Mouse (Mus musculus) intestine, postnatal 0 days (tissue): ENCODE measurements around the gene 1700020A23Rik. TPM values are rescaled to one million over a fixed set of nuclear protein-coding genes. Genes with fewer than 3 reads are reported as not detected.
"Not testable (repeated sequence)": the region's sequence is repeated elsewhere in the genome, so short reads cannot be mapped to it uniquely, and the experiment has no call there.

Experiments
- ATAC-seq: fragments of 200-750 bp; cut with Nextera tagmentation; 2 replicates; pipeline ENCODE4 v1.8.0; 2017; ENCODE audit warnings: mild to moderate bottlenecking, moderate TSS enrichment, moderate library complexity
- H3K27ac ChIP-seq: fragments of 300-500 bp; sonication (generic); 2 replicates; pipeline ENCODE4 v1.5.1; 2014; ENCODE audit warnings: mild to moderate bottlenecking, low read depth, low read length, moderate library complexity
- H3K27me3 ChIP-seq: fragments of 300-500 bp; sonication (generic); replicated peaks from 2 replicates; pipeline ENCODE4 v1.6.1; 2014; ENCODE audit warnings: low read length, mixed read lengths; ENCODE audit not compliant: control insufficient read depth, insufficient read depth
- H3K36me3 ChIP-seq: fragments of 300-500 bp; sonication (generic); 2 replicates; pipeline ENCODE4 v1.6.1; 2014; ENCODE audit warnings: mild to moderate bottlenecking, moderate library complexity; ENCODE audit not compliant: control insufficient read depth, insufficient read depth
- H3K4me1 ChIP-seq: fragments of 300-500 bp; sonication (generic); replicated peaks from 2 replicates; pipeline ENCODE4 v1.6.1; 2014; ENCODE audit warnings: antibody characterized with exemption, low read length, mixed read lengths; ENCODE audit not compliant: control insufficient read depth, insufficient read depth
- H3K4me2 ChIP-seq: fragments of 300-500 bp; sonication (generic); replicated peaks from 2 replicates; pipeline ENCODE4 v1.6.1; 2014; ENCODE audit warnings: low read depth, mild to moderate bottlenecking, moderate library complexity
- H3K4me3 ChIP-seq: fragments of 300-500 bp; sonication (generic); 2 replicates; pipeline ENCODE4 v1.5.1; 2014; ENCODE audit warnings: low read depth, low read length
- H3K9ac ChIP-seq: fragments of 300-500 bp; sonication (generic); 2 replicates; pipeline ENCODE4 v1.6.1; 2014; ENCODE audit warnings: mild to moderate bottlenecking, low read depth, low read length
- H3K9me3 ChIP-seq: fragments of 300-500 bp; sonication (generic); 2 replicates; pipeline ENCODE4 v1.6.1; 2016; ENCODE audit warnings: mixed run types; ENCODE audit not compliant: control insufficient read depth
- CTCF ChIP-seq: sonication (generic); IDR thresholded peaks from 2 replicates; pipeline ENCODE4 v1.5.1; 2016; ENCODE audit warnings: low read depth, mild to moderate bottlenecking, control low read depth, antibody characterized with exemption, moderate library complexity
- WGBS: fragments of 180-500 bp; shearing (Covaris S2); extraction: QIAGEN DNeasy Blood & Tissue Kit; methylation state at CpG from one replicate; pipeline ENCODE4 v1.1.7; 2014; 5-methylcytosine and 5-hydroxymethylcytosine counted together
- polyA plus RNA-seq: library from polyadenylated mRNA; unstranded; fragments of >200 nt; fragmentation: Nextera tagmentation; extraction: Ambion mirVana; gene quantifications from 2 replicates; pipeline ENCODE4 v1.2.1, GENCODE M21; 2015

The 1700020A23Rik gene
- polyA plus RNA-seq, result not detected in 2 replicates

DNA sequence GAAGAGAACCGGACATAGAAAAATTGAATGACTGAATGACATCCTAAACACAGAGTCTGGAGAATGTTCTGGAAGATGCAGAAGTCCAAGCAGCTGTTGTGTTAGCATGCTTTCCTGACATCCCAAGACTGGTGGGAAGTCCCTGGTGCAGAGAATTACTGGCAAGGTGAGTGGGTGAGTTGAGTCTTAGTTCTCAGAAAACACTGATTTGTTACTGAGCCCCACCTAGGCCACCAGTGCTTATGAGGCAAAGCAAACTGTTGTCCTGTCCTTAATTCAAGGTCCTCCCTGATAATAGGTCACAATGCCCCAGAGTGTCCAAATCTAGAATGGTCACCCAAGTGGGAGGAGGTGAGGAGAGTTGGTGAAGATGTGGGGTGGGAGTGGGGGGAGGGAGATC lies at the start of gene 1700020A23Rik, which contains the start of gene Gm28372:
TSS of gene 1700020A23Rik (plus strand) at position 321 of the 400 bp plus-strand sequence.
TSS of gene Gm28372 (plus strand) at position 301 of the 400 bp plus-strand sequence.
- Histone ChIP-seq H3K27me3 (no peaks in the 10 kb centered on the region), H3K9me3 (no peaks in the 10 kb centered on the region), H3K4me1 (no peaks in the 10 kb centered on the region), H3K4me3 (no peak within 1 kb of the TSS), H3K4me2 (no peak within 1 kb of the TSS), H3K27ac (no peak within 1 kb of the TSS), H3K9ac (no peak within 1 kb of the TSS), H3K36me3 (no peaks in the 10 kb centered on the region)
- no peak for TF ChIP-seq CTCF
- no peak for ATAC-seq
- 72% methylated on average over 1 of the region's 1 CpGs for WGBS

DNA sequence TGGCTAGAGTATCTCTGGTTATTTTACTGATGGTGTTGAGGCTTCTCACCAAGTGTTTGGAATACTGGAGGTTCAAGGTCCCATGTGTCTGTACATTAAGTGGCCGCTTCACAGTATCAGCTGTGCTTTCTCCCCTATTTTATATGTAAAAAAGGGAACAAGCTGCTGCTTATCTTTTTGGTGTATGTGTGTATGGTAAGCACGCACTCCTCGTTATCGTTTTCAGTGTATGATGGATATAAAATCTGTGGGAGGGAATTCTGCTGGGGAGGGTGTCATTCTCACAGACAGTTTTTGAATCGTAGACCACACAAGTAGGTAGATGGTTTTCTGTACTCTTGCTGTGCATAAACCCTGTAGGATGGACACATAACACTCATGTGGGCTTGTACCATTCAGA lies 47.5 kb upstream of the 1700020A23Rik start:
- no peak overlapping the region for H3K9ac ChIP-seq
- no peaks in the 10 kb centered on the region for H3K9me3 ChIP-seq
- H3K27ac ChIP-seq, result no peak overlapping the region
- no peak for TF ChIP-seq CTCF
- H3K4me2 ChIP-seq, result no peak overlapping the region
- H3K27me3 ChIP-seq, result peaks cover 10% of the 10 kb centered on the region; the same call in 1 of the 2 replicates
- no peak for ATAC-seq
- no peak overlapping the region for H3K4me3 ChIP-seq
- H3K4me1 ChIP-seq, result no peaks in the 10 kb centered on the region
- 92% methylated on average over 5 of the region's 5 CpGs for WGBS
- H3K36me3 ChIP-seq, result no peaks in the 10 kb centered on the region

DNA sequence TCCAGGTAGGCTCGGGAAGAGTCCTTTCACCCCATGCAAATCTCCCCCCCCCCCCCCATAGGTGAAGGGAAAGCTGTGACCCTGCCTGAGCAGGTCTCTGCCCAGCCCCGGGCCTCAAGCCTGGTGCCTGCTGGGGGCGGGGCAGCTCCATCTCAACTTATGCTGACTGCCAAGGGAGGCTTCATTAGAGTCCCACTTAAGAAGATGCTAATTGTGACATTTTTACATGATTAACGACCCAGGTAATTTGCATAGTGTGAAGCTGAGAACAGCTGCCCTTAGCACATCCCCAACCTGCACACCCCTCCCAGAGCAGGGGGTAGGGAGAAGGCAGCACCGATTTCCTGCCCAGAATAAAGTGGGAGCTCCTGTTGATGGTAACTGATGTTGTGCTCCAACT lies 46.2 kb upstream of the 1700020A23Rik start:
- no peak for ATAC-seq
- no peak for TF ChIP-seq CTCF
- Histone ChIP-seq H3K9me3 (no peaks in the 10 kb centered on the region), H3K27me3 (peaks cover 11% of the 10 kb centered on the region; the same call in 1 of the 2 replicates), H3K9ac (no peak overlapping the region), H3K4me3 (no peak overlapping the region), H3K4me2 (no peak overlapping the region), H3K36me3 (no peaks in the 10 kb centered on the region), H3K4me1 (no peaks in the 10 kb centered on the region), H3K27ac (no peak overlapping the region)
- whole genome bisulfite sequencing, result 24% methylated on average over 5 of the region's 5 CpGs

DNA sequence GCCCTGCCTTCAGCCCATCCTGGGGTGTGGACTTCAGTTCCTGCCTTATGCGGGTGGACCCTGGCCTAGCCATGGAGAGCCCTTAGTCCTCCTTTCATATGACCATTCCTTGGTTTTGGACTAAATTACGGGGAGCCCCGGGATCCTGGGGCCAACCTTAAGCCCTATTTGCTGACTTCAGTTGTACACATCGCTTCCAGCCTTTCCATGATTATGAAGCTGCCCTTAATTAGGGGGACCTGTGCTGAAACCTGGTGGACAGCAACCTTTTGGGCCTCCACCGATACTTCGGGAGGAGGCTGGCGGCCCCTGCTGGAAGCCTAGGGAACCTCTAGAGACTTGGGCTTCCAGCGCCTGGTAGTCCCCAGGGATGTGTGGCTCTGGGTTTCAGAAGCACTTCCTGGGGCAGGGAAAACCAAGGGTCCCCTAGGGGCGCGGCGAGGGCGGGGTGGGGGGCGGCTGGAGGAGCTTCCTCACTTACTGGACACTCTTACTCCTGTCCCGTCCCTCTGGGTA lies 42.5 kb upstream of the 1700020A23Rik start:
- Histone ChIP-seq H3K4me1 (no peaks in the 10 kb centered on the region), H3K36me3 (no peaks in the 10 kb centered on the region), H3K9me3 (no peaks in the 10 kb centered on the region), H3K4me2 (no peak overlapping the region), H3K27ac (no peak overlapping the region), H3K27me3 (peaks cover 11% of the 10 kb centered on the region; the same call in 1 of the 2 replicates), H3K9ac (no peak overlapping the region), H3K4me3 (no peak overlapping the region)
- ATAC-seq, result no peak
- peak; percentile 80 for TF ChIP-seq CTCF
- WGBS, result 12% methylated on average over 14 of the region's 14 CpGs

DNA sequence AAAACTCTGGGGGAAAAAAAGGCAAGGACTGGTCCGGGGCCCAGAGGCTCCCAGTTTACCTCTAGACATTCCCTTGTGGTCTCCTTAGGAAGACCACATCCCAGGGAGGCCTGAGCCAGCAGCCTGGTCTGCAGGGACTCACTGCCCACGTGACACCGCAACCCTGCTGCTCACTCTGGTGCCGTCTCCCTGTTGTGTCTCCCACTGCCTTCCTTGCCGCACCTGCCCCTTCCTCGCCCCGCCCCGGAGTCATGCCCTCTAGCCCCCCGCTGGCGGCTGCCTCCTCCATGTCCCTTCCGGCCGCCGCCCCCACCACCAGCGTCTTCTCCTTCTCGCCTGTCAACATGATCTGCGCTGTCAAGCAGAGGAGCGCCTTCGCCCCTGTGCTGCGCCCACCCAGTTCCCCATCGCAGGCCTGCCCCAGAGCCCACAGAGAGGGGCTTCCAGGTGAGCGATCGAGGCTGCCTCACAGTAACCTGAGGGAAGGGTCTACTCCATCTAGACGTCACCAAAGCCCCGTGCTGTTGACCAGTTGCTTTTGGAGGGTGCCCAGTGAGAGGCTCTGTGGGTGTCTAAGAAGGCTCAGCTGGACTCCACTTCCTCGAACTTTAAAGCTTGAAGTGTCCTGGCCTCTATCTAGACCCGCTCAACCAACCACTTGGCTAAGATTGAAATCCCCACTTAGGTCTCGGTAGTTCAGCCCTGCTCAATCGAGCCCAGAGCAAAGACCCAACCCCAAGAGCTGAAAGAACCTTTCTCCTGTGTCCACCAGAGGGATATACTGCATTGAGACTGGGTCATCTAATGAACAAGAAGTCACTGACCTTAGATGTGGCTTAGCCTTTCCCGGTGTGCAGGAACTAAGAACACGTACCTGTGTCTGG lies 39.6 kb upstream of the 1700020A23Rik start:
- Histone ChIP-seq H3K27ac (no peak overlapping the region), H3K9me3 (no peaks in the 10 kb centered on the region), H3K9ac (no peak overlapping the region), H3K27me3 (peaks cover 11% of the 10 kb centered on the region; the same call in 1 of the 2 replicates), H3K4me3 (no peak overlapping the region; the same call in 1 of the 2 replicates), H3K4me1 (no peaks in the 10 kb centered on the region), H3K4me2 (peak overlapping the region; percentile 51), H3K36me3 (no peaks in the 10 kb centered on the region)
- ATAC-seq, result no peak
- 26% methylated on average over 30 of the region's 30 CpGs for WGBS
- peak; percentile 42; the same call in 1 of the 2 replicates for TF ChIP-seq CTCF

DNA sequence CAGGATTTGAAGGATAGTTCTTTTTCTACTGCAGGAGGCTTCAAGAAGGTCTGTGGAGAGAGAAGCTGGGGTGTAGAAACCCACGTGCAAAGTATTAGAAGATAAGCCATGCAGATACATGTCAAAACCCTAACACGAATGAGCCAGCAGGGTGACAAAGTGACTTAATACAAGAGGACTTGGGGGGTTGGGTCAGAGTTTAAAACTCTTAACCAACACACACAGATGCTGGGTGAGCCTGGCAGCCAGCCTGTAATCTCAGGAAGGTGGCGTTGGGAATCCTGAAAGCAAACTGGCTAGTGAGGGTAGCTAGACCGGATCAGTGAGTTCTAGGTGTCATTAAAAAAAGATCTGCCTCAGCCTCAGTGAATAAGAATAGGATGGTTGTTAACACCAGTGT lies 37.7 kb upstream of the 1700020A23Rik start:
- WGBS, result 53% methylated on average over 4 of the region's 4 CpGs
- H3K4me2 ChIP-seq, result no peak overlapping the region
- H3K27me3 ChIP-seq, result peaks cover 3% of the 10 kb centered on the region; the same call in 1 of the 2 replicates
- TF ChIP-seq CTCF, result no peak
- H3K27ac ChIP-seq, result no peak overlapping the region
- no peaks in the 10 kb centered on the region for H3K36me3 ChIP-seq
- no peaks in the 10 kb centered on the region for H3K9me3 ChIP-seq
- no peak overlapping the region for H3K4me3 ChIP-seq
- no peaks in the 10 kb centered on the region for H3K4me1 ChIP-seq
- no peak for ATAC-seq
- H3K9ac ChIP-seq, result no peak overlapping the region

DNA sequence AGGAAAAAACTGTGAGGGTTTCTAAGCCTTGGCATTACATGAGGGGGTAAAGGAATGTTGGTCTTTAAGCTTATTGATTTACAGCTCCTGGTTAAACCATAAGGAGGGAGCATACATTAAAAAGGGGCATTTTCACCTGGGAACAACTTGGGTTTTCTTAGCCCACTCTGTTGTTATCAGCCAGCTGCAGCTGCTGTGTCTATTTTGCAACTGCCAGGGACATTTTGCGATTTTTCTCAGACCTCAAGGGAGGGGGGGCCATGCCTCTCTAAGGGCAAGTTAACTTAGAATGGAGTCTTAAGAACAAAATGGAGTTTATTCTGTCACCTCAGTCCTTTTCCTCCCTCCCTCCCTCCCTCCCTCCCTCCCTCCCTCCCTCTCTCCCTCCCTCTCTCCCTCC lies 32.0 kb upstream of the 1700020A23Rik start:
- H3K9me3 ChIP-seq, H3K27me3 ChIP-seq, H3K9ac ChIP-seq, H3K36me3 ChIP-seq, H3K4me1 ChIP-seq, H3K4me2 ChIP-seq, H3K27ac ChIP-seq, ATAC-seq, H3K4me3 ChIP-seq: not testable (repeated sequence)
- 15% methylated on average over 1 of the region's 1 CpGs for WGBS
